Mouse (Mus musculus): Measurements from ENCODE around the gene Vmn2r90. TPM values are rescaled to one million over a fixed set of nuclear protein-coding genes. Genes with fewer than 3 reads are reported as not detected.

Vmn2r90 gene
- polyA plus RNA-seq (2014; fragmentation: Illumina TruSeq; extraction: RNeasy Lipid Tissue Mini Kit (QIAGEN cat#74804); ENCODE audit: low read depth, low replicate concordance): 0.24 TPM

GRCm38 (mm10) chr17:17703447-17703846 is at the start of gene Vmn2r90:
TSS of gene Vmn2r90 (plus strand) at chr17:17703747.

Other genes with a start within 250 kb of the Vmn2r90 start
- gene Lnpep, start 78.7 kb upstream of the Vmn2r90 start, polyA plus RNA-seq (2014; fragmentation: Illumina TruSeq; extraction: RNeasy Lipid Tissue Mini Kit (QIAGEN cat#74804); ENCODE audit: low read depth, low replicate concordance): 20.4 TPM
- gene Spaca6, start 123.4 kb downstream of the Vmn2r90 start, polyA plus RNA-seq (2014; fragmentation: Illumina TruSeq; extraction: RNeasy Lipid Tissue Mini Kit (QIAGEN cat#74804); ENCODE audit: low read depth, low replicate concordance): 78.4 TPM
- not detected for gene Has1, start 151.5 kb downstream of the Vmn2r90 start, polyA plus RNA-seq (2014; fragmentation: Illumina TruSeq; extraction: RNeasy Lipid Tissue Mini Kit (QIAGEN cat#74804); ENCODE audit: low read depth, low replicate concordance)
- gene Fpr1, start 180.2 kb downstream of the Vmn2r90 start, polyA plus RNA-seq (2014; fragmentation: Illumina TruSeq; extraction: RNeasy Lipid Tissue Mini Kit (QIAGEN cat#74804); ENCODE audit: low read depth, low replicate concordance): not detected
- not detected for gene Fpr2, start 184.1 kb downstream of the Vmn2r90 start, polyA plus RNA-seq (2014; fragmentation: Illumina TruSeq; extraction: RNeasy Lipid Tissue Mini Kit (QIAGEN cat#74804); ENCODE audit: low read depth, low replicate concordance)
- gene Fpr3, start 184.1 kb downstream of the Vmn2r90 start, polyA plus RNA-seq (2014; fragmentation: Illumina TruSeq; extraction: RNeasy Lipid Tissue Mini Kit (QIAGEN cat#74804); ENCODE audit: low read depth, low replicate concordance): not detected

All from testis, adult 10 weeks (tissue).